Mouse (Mus musculus) liver, adult 2 months (tissue): ENCODE data around the gene Hoxa7. TPM values are rescaled to one million over a fixed set of nuclear protein-coding genes. Genes with fewer than 3 reads are reported as not detected.

Source experiments
- DNase-seq: peaks from one replicate; pipeline ENCODE4 v3.0.0-alpha.2; 2011; ENCODE audit warnings: low read depth, low spot score; ENCODE audit errors: extremely low read depth
- H3K27ac ChIP-seq: fragments of 200-500 bp; replicated peaks from 2 replicates; pipeline ENCODE4 v1.5.1; 2012; ENCODE audit warnings: low read depth, mild to moderate bottlenecking, control low read depth, inconsistent platforms, low read length; ENCODE audit not compliant: insufficient read depth
- H3K27me3 ChIP-seq: fragments of 200-500 bp; 2 replicates; pipeline ENCODE4 v1.6.1; 2012; ENCODE audit warnings: mild to moderate bottlenecking, moderate library complexity, low read length, inconsistent platforms; ENCODE audit not compliant: control insufficient read depth, insufficient read depth
- H3K36me3 ChIP-seq: fragments of 200-500 bp; 2 replicates; pipeline ENCODE4 v1.6.1; 2012; ENCODE audit warnings: low read length, inconsistent platforms; ENCODE audit not compliant: control insufficient read depth, insufficient read depth
- H3K4me1 ChIP-seq: fragments of 200-500 bp; 2 replicates; pipeline ENCODE4 v1.6.1; 2011; ENCODE audit warnings: low read length; ENCODE audit not compliant: control insufficient read depth, insufficient read depth
- H3K4me3 ChIP-seq: fragments of 200-500 bp; 2 replicates; pipeline ENCODE4 v1.5.1; 2011; ENCODE audit warnings: low read depth, mild to moderate bottlenecking, control low read depth, low read length, moderate library complexity; ENCODE audit not compliant: insufficient read depth
- H3K79me2 ChIP-seq: fragments of 200-500 bp; 2 replicates; pipeline ENCODE4 v1.6.1; 2012; ENCODE audit warnings: inconsistent platforms, mild to moderate bottlenecking, low read length, moderate library complexity; ENCODE audit not compliant: control insufficient read depth, insufficient read depth
- H3K9ac ChIP-seq: fragments of 200-500 bp; 2 replicates; pipeline ENCODE4 v1.6.1; 2012; ENCODE audit warnings: low read depth, mild to moderate bottlenecking, control low read depth, inconsistent platforms, low read length
- CTCF ChIP-seq: fragments of 200-500 bp; IDR thresholded peaks from 2 replicates; pipeline ENCODE4 v1.5.1; 2011; ENCODE audit warnings: low read depth, low read length, control low read depth
- POLR2A ChIP-seq: fragments of 200-500 bp; IDR thresholded peaks from 2 replicates; pipeline ENCODE4 v1.6.1; 2011; ENCODE audit warnings: low read length, control low read depth; ENCODE audit not compliant: insufficient read depth; ENCODE audit errors: extremely low read depth
- WGBS: fragments of 180-500 bp; shearing (Covaris S2); methylation state at CpG from one replicate; pipeline ENCODE4 v1.1.7; 2018; 5-methylcytosine and 5-hydroxymethylcytosine counted together
- polyA plus RNA-seq: library from polyadenylated mRNA; depleted of rRNA; stranded (reverse); fragments of >200 nt; gene quantifications from 2 replicates; pipeline ENCODE4 v1.2.3, GENCODE M21; 2012
- total RNA-seq: library from RNA; depleted of rRNA; stranded (reverse); fragments of >200 nt; gene quantifications from 2 replicates; pipeline ENCODE4 v1.2.3, GENCODE M21; 2014

The Hoxa7 gene
- total and polyA plus RNA-seq, 2 experiments: 0.04 TPM; not detected in 1

- DNase-seq: no peak
- WGBS: 37% methylated on average over 10 of the region's 10 CpGs
- H3K79me2 ChIP-seq: no peaks in the 10 kb centered on the region
- H3K36me3 ChIP-seq: no peaks in the 10 kb centered on the region
- no peak overlapping the region for H3K9ac ChIP-seq
- no peak overlapping the region for H3K27ac ChIP-seq
- no peaks in the 10 kb centered on the region; the same call in 1 of the 2 replicates for H3K4me1 ChIP-seq
- peaks cover 25% of the 10 kb centered on the region; the same call in 1 of the 2 replicates for H3K27me3 ChIP-seq
- TF ChIP-seq CTCF: no peak
- no peak for TF ChIP-seq POLR2A
- H3K4me3 ChIP-seq: no peak overlapping the region
These were observed 20.9 kb downstream of the Hoxa7 start for GRCm38 (mm10) chr6:52200751-52201250.

- no peak overlapping the region for H3K4me3 ChIP-seq
- no peak for TF ChIP-seq CTCF
- no peak for TF ChIP-seq POLR2A
- 28% methylated on average over 30 of the region's 30 CpGs for WGBS
- H3K4me1 ChIP-seq: no peaks in the 10 kb centered on the region; the same call in 1 of the 2 replicates
- DNase-seq: no peak
- H3K36me3 ChIP-seq: no peaks in the 10 kb centered on the region
- no peaks in the 10 kb centered on the region for H3K79me2 ChIP-seq
- no peak overlapping the region for H3K27ac ChIP-seq
- peaks cover 20% of the 10 kb centered on the region; the same call in 1 of the 2 replicates for H3K27me3 ChIP-seq
- no peak overlapping the region for H3K9ac ChIP-seq
These were observed 21.4 kb downstream of the Hoxa7 start for GRCm38 (mm10) chr6:52200073-52200750.

- no peak overlapping the region for H3K4me3 ChIP-seq
- H3K79me2 ChIP-seq: no peaks in the 10 kb centered on the region
- peaks cover 8% of the 10 kb centered on the region; the same call in 1 of the 2 replicates for H3K27me3 ChIP-seq
- H3K27ac ChIP-seq: no peak overlapping the region
- no peak overlapping the region for H3K9ac ChIP-seq
- 10% methylated on average over 10 of the region's 10 CpGs for WGBS
- H3K36me3 ChIP-seq: no peaks in the 10 kb centered on the region
- DNase-seq: peak; percentile 28
- no peaks in the 10 kb centered on the region for H3K4me1 ChIP-seq
- TF ChIP-seq CTCF (peak; percentile 46), POLR2A (no peak)
These were observed 24.4 kb downstream of the Hoxa7 start for GRCm38 (mm10) chr6:52197271-52197670.

- Histone ChIP-seq H3K79me2 (no peaks in the 10 kb centered on the region), H3K9ac (no peak overlapping the region), H3K27ac (no peak overlapping the region), H3K36me3 (no peaks in the 10 kb centered on the region), H3K4me3 (no peak overlapping the region), H3K27me3 (peaks cover 11% of the 10 kb centered on the region; the same call in 1 of the 2 replicates), H3K4me1 (no peaks in the 10 kb centered on the region)
- no peak for TF ChIP-seq POLR2A
- no peak for TF ChIP-seq CTCF
- no peak for DNase-seq
- WGBS: 10% methylated on average over 9 of the region's 9 CpGs
These were observed 24.8 kb downstream of the Hoxa7 start for GRCm38 (mm10) chr6:52196811-52197210.

- no peak overlapping the region for H3K4me3 ChIP-seq
These were observed 27.0 kb downstream of the Hoxa7 start for GRCm38 (mm10) chr6:52194690-52195089.

More at GRCm38 (mm10) chr6:52194690-52195089, 27.0 kb downstream of the Hoxa7 start:
- H3K27me3 ChIP-seq: peaks cover 19% of the 10 kb centered on the region; the same call in 1 of the 2 replicates
- no peaks in the 10 kb centered on the region for H3K79me2 ChIP-seq
- 16% methylated on average over 10 of the region's 10 CpGs for WGBS
- no peaks in the 10 kb centered on the region for H3K36me3 ChIP-seq
- DNase-seq: no peak
- H3K4me1 ChIP-seq: peaks cover 2% of the 10 kb centered on the region; the same call in 1 of the 2 replicates
- no peak overlapping the region for H3K27ac ChIP-seq
- TF ChIP-seq POLR2A (no peak), CTCF (no peak)
- H3K9ac ChIP-seq: no peak overlapping the region
